Mouse (Mus musculus) hindbrain, embryonic 12.5 days (tissue): ENCODE data around the gene Tarsl2. TPM values are rescaled to one million over a fixed set of nuclear protein-coding genes. Genes with fewer than 3 reads are reported as not detected.

Experiments used
- ATAC-seq: fragments of 200-750 bp; cut with Nextera tagmentation; 2 replicates; pipeline ENCODE4 v1.8.0; 2017; ENCODE audit warnings: moderate TSS enrichment; ENCODE audit not compliant: low FRiP score
- H3K27ac ChIP-seq: fragments of 300-500 bp; sonication (generic); 2 replicates; pipeline ENCODE4 v1.5.1; 2016; ENCODE audit warnings: mild to moderate bottlenecking
- H3K27me3 ChIP-seq: fragments of 300-500 bp; sonication (generic); 2 replicates; pipeline ENCODE4 v1.6.1; 2016; ENCODE audit warnings: mild to moderate bottlenecking
- H3K36me3 ChIP-seq: fragments of 300-500 bp; sonication (generic); 2 replicates; pipeline ENCODE4 v1.6.1; 2016; ENCODE audit warnings: mild to moderate bottlenecking
- H3K4me1 ChIP-seq: fragments of 300-500 bp; sonication (generic); 2 replicates; pipeline ENCODE4 v1.6.1; 2016
- H3K4me2 ChIP-seq: fragments of 300-500 bp; sonication (generic); replicated peaks from 2 replicates; pipeline ENCODE4 v1.6.1; 2016; ENCODE audit warnings: mild to moderate bottlenecking
- H3K4me3 ChIP-seq: fragments of 300-500 bp; sonication (generic); 2 replicates; pipeline ENCODE4 v1.5.1; 2016; ENCODE audit warnings: mild to moderate bottlenecking
- H3K9ac ChIP-seq: fragments of 300-500 bp; sonication (generic); 2 replicates; pipeline ENCODE4 v1.6.1; 2016; ENCODE audit warnings: mild to moderate bottlenecking, moderate library complexity
- H3K9me3 ChIP-seq: fragments of 300-500 bp; sonication (generic); replicated peaks from 2 replicates; pipeline ENCODE4 v1.6.1; 2016; ENCODE audit warnings: mild to moderate bottlenecking
- WGBS: fragments of 180-500 bp; shearing (Covaris S2); methylation state at CpG from one replicate; pipeline ENCODE4 v1.1.7; 2016; 5-methylcytosine and 5-hydroxymethylcytosine counted together
- polyA plus RNA-seq: library from polyadenylated mRNA; unstranded; fragments of >200 nt; fragmentation: Nextera tagmentation; extraction: Ambion mirVana; gene quantifications from 2 replicates; pipeline ENCODE4 v1.2.1, GENCODE M21; 2016

The Tarsl2 gene
- polyA plus RNA-seq, 1 experiment from 2014 or later, result 14.6 TPM

GRCm38 (mm10) chr7:65663886-65664285 lies 19.2 kb downstream of the Tarsl2 start:
- Histone ChIP-seq H3K4me3 (no peak overlapping the region), H3K27me3 (no peaks in the 10 kb centered on the region), H3K36me3 (peaks cover 24% of the 10 kb centered on the region; the same call in 1 of the 2 replicates), H3K4me2 (no peak overlapping the region), H3K27ac (no peak overlapping the region), H3K4me1 (no peaks in the 10 kb centered on the region), H3K9ac (no peak overlapping the region), H3K9me3 (no peaks in the 10 kb centered on the region)
- WGBS, result 91% methylated on average over 14 of the region's 14 CpGs
- ATAC-seq, result no peak

- H3K4me2 ChIP-seq, result no peak overlapping the region
- H3K9me3 ChIP-seq, result no peaks in the 10 kb centered on the region
- WGBS, result 92% methylated on average over 6 of the region's 6 CpGs
- H3K27me3 ChIP-seq, result no peaks in the 10 kb centered on the region
- no peaks in the 10 kb centered on the region for H3K4me1 ChIP-seq
- no peak overlapping the region for H3K4me3 ChIP-seq
- H3K27ac ChIP-seq, result no peak overlapping the region
- no peak for ATAC-seq
- H3K36me3 ChIP-seq, result peaks cover 13% of the 10 kb centered on the region; the same call in 1 of the 2 replicates
- H3K9ac ChIP-seq, result no peak overlapping the region
These were observed 22.8 kb downstream of the Tarsl2 start for GRCm38 (mm10) chr7:65667491-65667890.

DNA sequence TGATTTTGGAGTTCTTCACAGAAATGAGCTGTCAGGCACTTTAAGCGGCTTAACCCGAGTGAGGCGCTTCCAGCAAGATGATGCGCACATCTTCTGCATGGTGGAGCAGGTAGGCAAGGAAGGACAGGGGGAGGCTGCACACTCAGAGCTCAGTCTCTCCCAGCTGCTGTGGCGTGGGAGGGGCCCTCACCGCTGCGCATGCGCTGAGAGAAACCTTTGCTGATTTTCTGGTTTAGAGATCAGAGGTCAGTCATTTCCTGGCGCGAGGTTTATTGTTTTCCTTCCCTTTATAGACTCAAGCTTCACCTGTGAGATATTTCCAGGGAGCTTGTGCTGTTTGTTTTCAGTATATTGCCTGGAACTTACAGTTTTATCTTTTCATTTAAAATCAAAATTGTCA lies 33.4 kb downstream of the Tarsl2 start:
- WGBS, result 84% methylated on average over 10 of the region's 10 CpGs
- peaks cover 10% of the 10 kb centered on the region; the same call in 1 of the 2 replicates for H3K36me3 ChIP-seq
- H3K27me3 ChIP-seq, result no peaks in the 10 kb centered on the region
- H3K4me3 ChIP-seq, result no peak overlapping the region
- H3K4me1 ChIP-seq, result no peaks in the 10 kb centered on the region
- no peak overlapping the region for H3K4me2 ChIP-seq
- H3K27ac ChIP-seq, result no peak overlapping the region
- ATAC-seq, result no peak
- no peak overlapping the region for H3K9ac ChIP-seq
- no peaks in the 10 kb centered on the region for H3K9me3 ChIP-seq

DNA sequence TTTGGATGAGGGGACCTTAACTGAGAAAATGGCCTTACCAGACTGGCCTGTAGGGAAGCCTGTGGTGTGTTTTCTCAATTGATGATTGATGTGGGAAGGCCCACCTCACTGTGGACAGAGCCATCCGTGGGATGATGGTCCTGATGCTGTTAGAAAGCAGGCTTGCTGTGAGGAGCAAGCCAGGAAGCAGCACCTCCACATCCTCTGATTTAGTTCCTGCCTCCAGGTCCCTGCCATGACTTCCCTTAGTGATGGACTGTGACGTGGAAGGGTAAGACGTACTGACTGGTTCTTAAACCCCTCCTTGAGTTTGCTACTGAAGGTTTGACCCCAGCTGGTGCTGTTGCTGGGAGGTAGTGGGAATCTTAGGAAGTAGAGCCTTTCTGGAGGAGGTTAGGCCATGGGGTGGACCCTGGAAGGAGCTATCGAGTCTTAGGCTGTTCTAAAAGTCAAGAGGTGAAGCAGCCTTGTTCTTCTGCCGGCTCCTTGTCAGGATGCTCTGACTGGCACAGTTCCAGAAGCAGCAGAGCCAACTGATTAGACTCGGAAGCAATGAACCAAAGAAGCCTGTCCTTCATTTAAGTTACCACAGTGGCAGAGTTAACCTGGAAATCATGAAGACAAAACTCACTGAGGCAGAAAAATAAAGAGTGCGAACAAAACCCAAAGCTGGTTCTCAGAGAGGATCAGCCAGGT lies 34.4 kb downstream of the Tarsl2 start:
- H3K4me1 ChIP-seq, result no peaks in the 10 kb centered on the region
- H3K4me3 ChIP-seq, result no peak overlapping the region
- H3K36me3 ChIP-seq, result peaks cover 10% of the 10 kb centered on the region; the same call in 1 of the 2 replicates
- H3K9me3 ChIP-seq, result no peaks in the 10 kb centered on the region
- H3K27me3 ChIP-seq, result no peaks in the 10 kb centered on the region
- no peak overlapping the region for H3K9ac ChIP-seq
- no peak for ATAC-seq
- no peak overlapping the region for H3K4me2 ChIP-seq
- no peak overlapping the region for H3K27ac ChIP-seq
- WGBS, result 84% methylated on average over 7 of the region's 7 CpGs

GRCm38 (mm10) chr7:65681166-65681565 lies 36.5 kb downstream of the Tarsl2 start:
- no peak overlapping the region for H3K4me3 ChIP-seq
- no peak for ATAC-seq
- H3K27me3 ChIP-seq, result no peaks in the 10 kb centered on the region
- no peak overlapping the region for H3K9ac ChIP-seq
- H3K4me1 ChIP-seq, result no peaks in the 10 kb centered on the region
- H3K4me2 ChIP-seq, result no peak overlapping the region
- no peak overlapping the region for H3K27ac ChIP-seq
- H3K36me3 ChIP-seq, result peaks cover 6% of the 10 kb centered on the region; the same call in 1 of the 2 replicates
- WGBS, result 83% methylated on average over 5 of the region's 5 CpGs
- H3K9me3 ChIP-seq, result no peaks in the 10 kb centered on the region

GRCm38 (mm10) chr7:65684256-65684835 lies 39.6 kb downstream of the Tarsl2 start:
- no peak overlapping the region for H3K4me3 ChIP-seq
- no peak overlapping the region for H3K4me2 ChIP-seq
- H3K27ac ChIP-seq, result no peak overlapping the region
- ATAC-seq, result no peak
- H3K36me3 ChIP-seq, result peaks cover 14% of the 10 kb centered on the region; the same call in 1 of the 2 replicates
- no peaks in the 10 kb centered on the region for H3K9me3 ChIP-seq
- WGBS, result 58% methylated on average over 7 of the region's 7 CpGs
- no peaks in the 10 kb centered on the region for H3K4me1 ChIP-seq
- H3K9ac ChIP-seq, result no peak overlapping the region
- H3K27me3 ChIP-seq, result no peaks in the 10 kb centered on the region

DNA sequence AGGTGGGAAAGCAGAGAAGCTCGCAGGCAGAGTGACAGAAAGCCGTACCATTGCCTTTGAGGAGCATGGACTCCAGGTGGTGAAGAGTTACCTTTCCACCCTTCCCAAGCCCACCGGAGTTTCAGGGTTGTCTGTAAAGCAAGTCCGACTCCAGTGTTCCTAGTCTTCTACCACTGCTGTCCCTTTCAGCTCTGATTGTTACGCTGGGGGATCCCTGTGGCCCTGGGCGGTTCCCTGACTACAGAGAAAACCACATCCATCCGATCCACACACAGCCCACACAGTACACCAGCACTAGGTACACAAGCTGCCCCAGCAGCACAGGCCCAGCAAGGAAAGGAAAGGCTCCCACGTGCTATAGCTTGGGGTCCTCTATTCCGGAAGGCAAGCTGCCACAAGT lies 42.0 kb downstream of the Tarsl2 start:
- ATAC-seq, result no peak
- Histone ChIP-seq H3K4me2 (no peak overlapping the region), H3K36me3 (peaks cover 14% of the 10 kb centered on the region; the same call in 1 of the 2 replicates), H3K9ac (no peak overlapping the region), H3K27me3 (no peaks in the 10 kb centered on the region), H3K27ac (no peak overlapping the region), H3K9me3 (no peaks in the 10 kb centered on the region), H3K4me1 (no peaks in the 10 kb centered on the region), H3K4me3 (no peak overlapping the region)
- 91% methylated on average over 9 of the region's 9 CpGs for WGBS

- H3K4me3 ChIP-seq, result no peak within 1 kb of the TSS
- ATAC-seq, result no peak
- no peaks in the 10 kb centered on the region for H3K9me3 ChIP-seq
- WGBS, result 92% methylated on average over 7 of the region's 7 CpGs
- no peaks in the 10 kb centered on the region for H3K27me3 ChIP-seq
- peaks cover 20% of the 10 kb centered on the region for H3K36me3 ChIP-seq
- no peak within 1 kb of the TSS for H3K27ac ChIP-seq
- no peak within 1 kb of the TSS for H3K9ac ChIP-seq
- H3K4me2 ChIP-seq, result no peak within 1 kb of the TSS
- H3K4me1 ChIP-seq, result peaks cover 13% of the 10 kb centered on the region
These were observed 46.2 kb downstream of the Tarsl2 start, which contains the start of gene Tm2d3 for GRCm38 (mm10) chr7:65690869-65691268. TSS of gene Tm2d3 (plus strand) at chr7:65691169.

GRCm38 (mm10) chr7:65691929-65692605 lies 47.4 kb downstream of the Tarsl2 start:
- Histone ChIP-seq H3K9me3 (no peaks in the 10 kb centered on the region), H3K9ac (no peak overlapping the region), H3K4me1 (peaks cover 13% of the 10 kb centered on the region), H3K27ac (no peak overlapping the region), H3K27me3 (no peaks in the 10 kb centered on the region), H3K4me3 (no peak overlapping the region), H3K4me2 (no peak overlapping the region), H3K36me3 (peaks cover 24% of the 10 kb centered on the region; the same call in 1 of the 2 replicates)
- WGBS, result 88% methylated on average over 8 of the region's 8 CpGs
- no peak for ATAC-seq

GRCm38 (mm10) chr7:65692883-65693282 lies 48.2 kb downstream of the Tarsl2 start:
- H3K9me3 ChIP-seq, result no peaks in the 10 kb centered on the region
- peaks cover 26% of the 10 kb centered on the region for H3K36me3 ChIP-seq
- WGBS, result 2% methylated on average over 10 of the region's 10 CpGs
- peak overlapping the region; percentile 73 for H3K27ac ChIP-seq
- H3K4me2 ChIP-seq, result peak overlapping the region; percentile 63
- no peaks in the 10 kb centered on the region for H3K27me3 ChIP-seq
- peaks cover 13% of the 10 kb centered on the region for H3K4me1 ChIP-seq
- ATAC-seq, result peak; percentile 72
- H3K4me3 ChIP-seq, result peak overlapping the region; percentile 65
- H3K9ac ChIP-seq, result peak overlapping the region; percentile 70

DNA sequence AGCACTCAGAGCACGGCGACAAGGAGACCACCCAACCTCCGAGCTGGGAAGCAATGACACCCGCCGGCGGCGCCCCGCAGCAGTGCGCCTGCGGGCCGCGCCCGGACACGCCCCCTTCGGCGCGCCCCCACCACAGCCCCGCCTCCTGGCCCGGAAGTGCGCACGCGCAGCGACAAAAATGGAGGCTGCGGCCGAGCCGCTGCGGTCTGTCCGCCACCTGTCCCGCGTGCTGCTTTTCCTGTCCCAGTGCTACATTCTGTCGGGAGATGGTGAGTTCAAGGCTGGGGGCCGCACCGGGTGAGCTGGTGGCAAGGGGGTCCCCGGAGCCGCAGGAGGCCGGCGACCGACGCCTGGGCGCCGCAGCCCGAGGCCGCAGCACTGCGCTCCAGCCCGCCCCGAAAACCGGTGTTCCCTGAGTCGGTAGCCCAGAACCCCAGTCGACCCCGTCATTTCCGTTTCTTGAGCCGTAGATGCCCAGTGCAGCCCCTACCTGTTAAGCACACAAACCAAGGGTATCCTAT lies 48.7 kb downstream of the Tarsl2 start:
- H3K27ac ChIP-seq, result peak overlapping the region; percentile 73
- H3K4me3 ChIP-seq, result peak overlapping the region; percentile 65
- peaks cover 27% of the 10 kb centered on the region for H3K36me3 ChIP-seq
- H3K9me3 ChIP-seq, result no peaks in the 10 kb centered on the region
- peak overlapping the region; percentile 70 for H3K9ac ChIP-seq
- peak; percentile 97 for ATAC-seq
- peaks cover 13% of the 10 kb centered on the region for H3K4me1 ChIP-seq
- 0% methylated on average over 52 of the region's 52 CpGs for WGBS
- peak overlapping the region; percentile 63 for H3K4me2 ChIP-seq
- H3K27me3 ChIP-seq, result no peaks in the 10 kb centered on the region

DNA sequence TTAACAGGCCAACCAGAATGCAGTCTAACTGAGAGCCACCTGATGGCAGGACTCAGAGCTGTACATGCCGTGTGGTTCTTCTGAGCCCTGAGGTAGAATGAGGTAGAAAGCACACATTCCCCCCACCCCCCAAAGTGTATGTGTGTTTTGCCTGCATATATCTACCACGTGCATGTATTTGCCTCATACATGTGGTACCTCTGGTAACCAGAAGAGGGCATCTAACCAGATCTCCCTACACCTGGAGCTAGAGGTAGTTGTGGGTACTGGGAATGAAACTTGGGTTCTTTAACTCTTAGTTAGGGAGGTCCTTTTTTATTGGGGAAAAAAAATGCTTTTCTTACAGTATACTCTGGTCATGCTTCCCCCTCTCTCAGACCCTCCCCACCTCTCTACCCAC lies 51.8 kb downstream of the Tarsl2 start:
- WGBS, result 54% methylated on average over 2 of the region's 2 CpGs

More for the DNA sequence above, 51.8 kb downstream of the Tarsl2 start:
- Histone ChIP-seq H3K27ac (no peak overlapping the region), H3K9ac (no peak overlapping the region), H3K4me2 (no peak overlapping the region), H3K36me3 (peaks cover 55% of the 10 kb centered on the region), H3K27me3 (no peaks in the 10 kb centered on the region), H3K9me3 (no peaks in the 10 kb centered on the region), H3K4me3 (no peak overlapping the region), H3K4me1 (peaks cover 13% of the 10 kb centered on the region)
- no peak for ATAC-seq
